Mouse (Mus musculus): Measurements from ENCODE around the gene Sac3d1. TPM values are rescaled to one million over a fixed set of nuclear protein-coding genes. Genes with fewer than 3 reads are reported as not detected.

The Sac3d1 gene
- polyA plus RNA-seq, 1 experiment: 13.5 TPM

GRCm38 (mm10) chr19:6094119-6094518, 24.3 kb downstream of the Sac3d1 start, which contains the start of gene AC131692.1:
Gene AC131692.1, plus strand, starts transcription at chr19:6094419.
- no peaks in the 10 kb centered on the region for H3K4me1 ChIP-seq (ENCODE audit: control insufficient read depth, insufficient read depth, low read length)
- no peak within 1 kb of the TSS for H3K9ac ChIP-seq (ENCODE audit: low read depth, poor library complexity, severe bottlenecking)
- peaks cover 59% of the 10 kb centered on the region for H3K36me3 ChIP-seq (ENCODE audit: control insufficient read depth, insufficient read depth, low read length, poor library complexity, severe bottlenecking)
- no peaks in the 10 kb centered on the region for H3K9me3 ChIP-seq (replicated peaks; ENCODE audit: control insufficient read depth, insufficient read depth, low read length, poor library complexity, severe bottlenecking)
- H3K4me3 ChIP-seq (ENCODE audit: low read depth, low read length): no peak within 1 kb of the TSS
- H3K27me3 ChIP-seq (ENCODE audit: control insufficient read depth, insufficient read depth, low read length, poor library complexity, severe bottlenecking): no peaks in the 10 kb centered on the region
- no peak within 1 kb of the TSS for H3K27ac ChIP-seq (ENCODE audit: insufficient read depth, low read length)
- TF ChIP-seq EP300 (IDR thresholded peaks at IDR 0.05; ENCODE audit: insufficient read depth, low read depth, low read length) (no peak), POLR2A (IDR thresholded peaks at IDR 0.05; ENCODE audit: insufficient read depth, low read length) (no peak), CTCF (IDR thresholded peaks at IDR 0.05; ENCODE audit: low read depth, low read length) (no peak)

GRCm38 (mm10) chr19:6088841-6089240, 29.6 kb downstream of the Sac3d1 start:
- H3K27ac ChIP-seq (ENCODE audit: insufficient read depth, low read length): no peak overlapping the region
- no peaks in the 10 kb centered on the region for H3K27me3 ChIP-seq (ENCODE audit: control insufficient read depth, insufficient read depth, low read length, poor library complexity, severe bottlenecking)
- no peaks in the 10 kb centered on the region for H3K9me3 ChIP-seq (replicated peaks; ENCODE audit: control insufficient read depth, insufficient read depth, low read length, poor library complexity, severe bottlenecking)
- no peak for TF ChIP-seq EP300 (IDR thresholded peaks at IDR 0.05; ENCODE audit: insufficient read depth, low read depth, low read length)
- TF ChIP-seq POLR2A (IDR thresholded peaks at IDR 0.05; ENCODE audit: insufficient read depth, low read length): no peak
- TF ChIP-seq CTCF (IDR thresholded peaks at IDR 0.05; ENCODE audit: low read depth, low read length): no peak
- H3K4me1 ChIP-seq (ENCODE audit: control insufficient read depth, insufficient read depth, low read length): peaks cover under 1% of the 10 kb centered on the region
- no peak overlapping the region for H3K9ac ChIP-seq (ENCODE audit: low read depth, poor library complexity, severe bottlenecking)
- H3K4me3 ChIP-seq (ENCODE audit: low read depth, low read length): no peak overlapping the region
- H3K36me3 ChIP-seq (ENCODE audit: control insufficient read depth, insufficient read depth, low read length, poor library complexity, severe bottlenecking): peaks cover 52% of the 10 kb centered on the region

DNA sequence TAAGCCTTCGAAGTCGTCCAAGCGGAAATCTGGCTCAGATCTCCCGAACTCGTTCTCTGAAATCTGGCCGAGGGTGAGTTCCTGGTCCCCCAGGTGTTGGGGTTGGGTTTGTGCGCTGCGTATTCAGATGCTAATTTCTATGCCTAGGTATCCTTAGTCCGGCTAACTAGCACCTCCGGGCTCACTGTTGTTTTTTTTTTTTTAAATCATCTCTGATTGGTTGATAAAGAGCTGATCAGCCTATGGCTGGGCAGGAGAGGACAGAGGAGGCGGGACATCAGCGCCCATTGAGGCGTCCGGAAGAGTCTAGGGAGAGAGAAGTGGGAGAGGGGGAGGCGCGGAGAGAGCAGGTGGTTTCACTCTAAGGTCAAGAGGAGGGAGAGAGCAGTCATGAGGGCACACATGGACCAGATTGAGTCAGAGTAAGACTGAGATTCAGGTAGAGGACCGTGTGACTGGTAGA, 33.0 kb downstream of the Sac3d1 start:
- Histone ChIP-seq H3K4me1 (ENCODE audit: control insufficient read depth, insufficient read depth, low read length) (peaks cover 2% of the 10 kb centered on the region), H3K9ac (ENCODE audit: low read depth, poor library complexity, severe bottlenecking) (peak overlapping the region; percentile 89), H3K9me3 (replicated peaks; ENCODE audit: control insufficient read depth, insufficient read depth, low read length, poor library complexity, severe bottlenecking) (no peaks in the 10 kb centered on the region), H3K27ac (ENCODE audit: insufficient read depth, low read length) (peak overlapping the region; percentile 94), H3K27me3 (ENCODE audit: control insufficient read depth, insufficient read depth, low read length, poor library complexity, severe bottlenecking) (no peaks in the 10 kb centered on the region), H3K4me3 (ENCODE audit: low read depth, low read length) (peak overlapping the region; percentile 99), H3K36me3 (ENCODE audit: control insufficient read depth, insufficient read depth, low read length, poor library complexity, severe bottlenecking) (peaks cover 31% of the 10 kb centered on the region)
- TF ChIP-seq POLR2A (IDR thresholded peaks at IDR 0.05; ENCODE audit: insufficient read depth, low read length): peak; percentile 43
- TF ChIP-seq CTCF (IDR thresholded peaks at IDR 0.05; ENCODE audit: low read depth, low read length): no peak
- peak; percentile 56 for TF ChIP-seq EP300 (IDR thresholded peaks at IDR 0.05; ENCODE audit: insufficient read depth, low read depth, low read length)

DNA sequence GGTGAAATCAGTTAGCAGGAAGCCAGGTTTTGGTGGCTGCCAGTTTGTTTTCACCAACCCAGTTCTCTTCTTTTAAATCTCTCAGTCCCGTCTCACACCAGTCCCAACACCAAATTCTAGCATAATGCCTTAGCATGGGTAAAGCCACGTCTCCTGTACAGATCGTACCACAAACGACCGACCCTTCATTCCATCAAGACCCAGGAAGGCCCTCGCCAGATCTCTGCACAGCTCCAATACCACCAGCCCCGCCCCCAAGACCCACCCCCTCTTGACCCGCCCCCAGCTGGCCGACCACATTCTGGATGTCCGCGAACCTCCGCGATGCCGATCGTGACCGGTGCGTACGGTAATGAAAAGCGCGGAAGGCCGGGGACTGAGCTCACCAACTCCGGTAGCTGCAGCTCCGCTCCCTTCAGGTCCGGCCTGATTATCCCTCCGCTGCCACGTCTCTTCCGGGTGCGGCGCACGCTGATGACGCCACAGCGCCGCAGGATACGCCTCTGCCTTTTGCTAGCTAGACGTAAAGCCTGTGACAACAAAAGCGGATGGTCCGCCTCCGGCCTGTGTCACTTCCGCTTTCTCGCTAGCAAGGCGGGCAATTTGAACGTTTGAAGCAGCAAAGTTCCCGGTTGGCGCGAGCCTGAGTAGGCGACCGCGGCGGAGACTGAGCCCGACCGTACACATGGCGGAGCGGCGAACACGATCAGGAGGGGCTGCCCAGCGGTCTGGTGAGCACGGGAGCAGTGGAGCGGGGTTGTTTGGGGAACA, 33.8 kb downstream of the Sac3d1 start, which contains the start of the genes Zfpl1 and Cdca5:
Gene Zfpl1 (minus strand): TSS at position 479 of the 771 bp plus-strand sequence.
Gene Cdca5 (plus strand): TSS at position 506 of the 771 bp plus-strand sequence.
- Histone ChIP-seq H3K27me3 (ENCODE audit: control insufficient read depth, insufficient read depth, low read length, poor library complexity, severe bottlenecking) (no peaks in the 10 kb centered on the region), H3K4me3 (ENCODE audit: low read depth, low read length) (peak within 1 kb of the TSS; percentile 99), H3K9ac (ENCODE audit: low read depth, poor library complexity, severe bottlenecking) (peak within 1 kb of the TSS; percentile 89), H3K27ac (ENCODE audit: insufficient read depth, low read length) (peak within 1 kb of the TSS; percentile 94), H3K36me3 (ENCODE audit: control insufficient read depth, insufficient read depth, low read length, poor library complexity, severe bottlenecking) (peaks cover 23% of the 10 kb centered on the region), H3K9me3 (replicated peaks; ENCODE audit: control insufficient read depth, insufficient read depth, low read length, poor library complexity, severe bottlenecking) (no peaks in the 10 kb centered on the region), H3K4me1 (ENCODE audit: control insufficient read depth, insufficient read depth, low read length) (peaks cover 2% of the 10 kb centered on the region)
- TF ChIP-seq CTCF (IDR thresholded peaks at IDR 0.05; ENCODE audit: low read depth, low read length) (no peak), EP300 (IDR thresholded peaks at IDR 0.05; ENCODE audit: insufficient read depth, low read depth, low read length) (peak; percentile 82; the same call in 1 of the 2 replicates), POLR2A (IDR thresholded peaks at IDR 0.05; ENCODE audit: insufficient read depth, low read length) (peak; percentile 46)

DNA sequence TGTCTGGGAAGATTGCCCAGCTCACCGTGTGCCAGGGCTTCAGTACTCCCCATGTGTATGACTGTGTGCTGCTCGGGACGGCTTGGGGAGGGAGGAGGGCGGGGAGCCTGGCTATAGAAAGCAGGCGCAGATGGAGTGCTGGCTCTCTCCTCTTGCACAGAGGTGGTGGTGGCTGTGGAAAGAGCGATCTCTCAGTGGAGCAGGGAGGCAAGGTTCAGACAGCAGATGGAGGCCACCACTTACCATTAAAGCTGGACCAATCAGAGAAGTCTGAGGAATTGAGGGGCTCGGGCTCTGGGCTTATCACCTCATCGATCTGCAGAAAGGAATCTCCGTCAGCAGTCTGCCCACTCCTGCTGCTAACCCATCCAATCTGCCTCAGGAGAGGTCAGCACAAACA, 36.3 kb downstream of the Sac3d1 start, which contains the start of gene Gm28374:
Gene Gm28374 (minus strand): TSS at position 101 of the 400 bp plus-strand sequence.
- no peak within 1 kb of the TSS for H3K27ac ChIP-seq (ENCODE audit: insufficient read depth, low read length)
- H3K4me3 ChIP-seq (ENCODE audit: low read depth, low read length): no peak within 1 kb of the TSS
- H3K36me3 ChIP-seq (ENCODE audit: control insufficient read depth, insufficient read depth, low read length, poor library complexity, severe bottlenecking): peaks cover 11% of the 10 kb centered on the region
- TF ChIP-seq EP300 (IDR thresholded peaks at IDR 0.05; ENCODE audit: insufficient read depth, low read depth, low read length) (no peak), POLR2A (IDR thresholded peaks at IDR 0.05; ENCODE audit: insufficient read depth, low read length) (no peak)
- H3K9me3 ChIP-seq (replicated peaks; ENCODE audit: control insufficient read depth, insufficient read depth, low read length, poor library complexity, severe bottlenecking): no peaks in the 10 kb centered on the region
- no peaks in the 10 kb centered on the region for H3K27me3 ChIP-seq (ENCODE audit: control insufficient read depth, insufficient read depth, low read length, poor library complexity, severe bottlenecking)
- peaks cover 2% of the 10 kb centered on the region for H3K4me1 ChIP-seq (ENCODE audit: control insufficient read depth, insufficient read depth, low read length)
- H3K9ac ChIP-seq (ENCODE audit: low read depth, poor library complexity, severe bottlenecking): no peak within 1 kb of the TSS

DNA sequence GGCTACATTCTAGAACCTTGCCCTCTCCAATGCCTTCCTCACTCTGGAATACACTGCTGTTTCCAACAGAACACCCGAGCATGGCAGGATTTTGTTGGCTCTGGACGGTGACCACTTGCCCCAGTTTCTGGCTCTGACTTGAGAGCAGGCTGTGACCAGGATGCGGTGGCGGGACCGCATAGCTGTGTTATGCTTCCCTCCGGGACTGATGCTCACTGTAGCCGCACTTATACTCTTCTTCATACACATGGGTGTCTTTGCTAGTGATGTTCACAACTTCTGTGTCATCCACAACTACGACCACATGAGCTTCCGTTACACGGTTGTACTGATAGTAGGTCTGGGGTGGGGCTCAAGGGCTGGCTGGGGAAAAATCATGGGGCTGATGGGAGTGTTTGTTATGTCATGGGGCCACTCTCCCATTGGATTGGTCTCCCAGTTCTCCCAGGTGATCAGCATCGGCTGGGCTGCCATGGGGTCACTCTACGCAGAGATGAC, 38.4 kb downstream of the Sac3d1 start, which contains the start of gene Tmem262:
Gene Tmem262 (plus strand): TSS at position 51 of the 498 bp plus-strand sequence.
- no peaks in the 10 kb centered on the region for H3K27me3 ChIP-seq (ENCODE audit: control insufficient read depth, insufficient read depth, low read length, poor library complexity, severe bottlenecking)
- no peak within 1 kb of the TSS for H3K27ac ChIP-seq (ENCODE audit: insufficient read depth, low read length)
- H3K4me1 ChIP-seq (ENCODE audit: control insufficient read depth, insufficient read depth, low read length): peaks cover 2% of the 10 kb centered on the region
- H3K4me3 ChIP-seq (ENCODE audit: low read depth, low read length): no peak within 1 kb of the TSS
- H3K9me3 ChIP-seq (replicated peaks; ENCODE audit: control insufficient read depth, insufficient read depth, low read length, poor library complexity, severe bottlenecking): no peaks in the 10 kb centered on the region
- TF ChIP-seq CTCF (IDR thresholded peaks at IDR 0.05; ENCODE audit: low read depth, low read length): no peak
- no peak for TF ChIP-seq POLR2A (IDR thresholded peaks at IDR 0.05; ENCODE audit: insufficient read depth, low read length)
- TF ChIP-seq EP300 (IDR thresholded peaks at IDR 0.05; ENCODE audit: insufficient read depth, low read depth, low read length): no peak
- no peak within 1 kb of the TSS for H3K9ac ChIP-seq (ENCODE audit: low read depth, poor library complexity, severe bottlenecking)
- H3K36me3 ChIP-seq (ENCODE audit: control insufficient read depth, insufficient read depth, low read length, poor library complexity, severe bottlenecking): no peaks in the 10 kb centered on the region
